In genomic region chr14:31000356-31000755, GRCm38 (mm10) we compare ENCODE assay signal across 7 mouse cellular contexts. TPM values are rescaled to one million over a fixed set of nuclear protein-coding genes. Genes with fewer than 3 reads are reported as not detected.
DNase-seq lines count a peak whose midpoint lies in the region; ATAC-seq and TF ChIP-seq lines count a peak whose summit lies in the region.

No protein-coding gene starts in this region.

- 48% methylated on average over 10 of the region's 10 CpGs for WGBS in lung, postnatal 0 days
- 70% methylated on average over 10 of the region's 10 CpGs for WGBS in forebrain, embryonic 10.5 days
- WGBS in limb, embryonic 14.5 days = 58% methylated on average over 10 of the region's 10 CpGs
- WGBS in stomach, embryonic 16.5 days = 50% methylated on average over 10 of the region's 10 CpGs

- peak overlapping the region; percentile 89 for H3K9ac ChIP-seq in lung, postnatal 0 days (replicated peaks; ENCODE audit: low read depth)
- H3K9ac ChIP-seq in limb, embryonic 14.5 days (ENCODE audit: low read depth, low read length, severe bottlenecking) = peak overlapping the region; percentile 93
- peak overlapping the region; percentile 97 for H3K9ac ChIP-seq in stomach, embryonic 16.5 days (ENCODE audit: low read length)

- no peak for DNase-seq in lung, postnatal 0 days (ENCODE audit: low spot score)
- no peak for DNase-seq in lung, postnatal 4 days
- DNase-seq in forebrain, embryonic 10.5 days (ENCODE audit: extremely low spot score, low spot score) = no peak
- no peak for DNase-seq in limb, embryonic 14.5 days (ENCODE audit: low spot score)
- DNase-seq in thymus, postnatal 25 days = no peak
- no peak for DNase-seq in adrenal gland, postnatal 25 days

- ATAC-seq in lung, postnatal 0 days = no peak
- ATAC-seq in limb, embryonic 14.5 days (ENCODE audit: low FRiP score, low read depth) = no peak
- ATAC-seq in stomach, embryonic 16.5 days (ENCODE audit: insufficient read depth, low FRiP score) = no peak

- H3K9me3 ChIP-seq in lung, postnatal 0 days (ENCODE audit: low read length) = no peaks in the 10 kb centered on the region
- H3K9me3 ChIP-seq in forebrain, embryonic 10.5 days = no peaks in the 10 kb centered on the region
- H3K9me3 ChIP-seq in limb, embryonic 14.5 days (ENCODE audit: control insufficient read depth, low read length) = no peaks in the 10 kb centered on the region
- H3K9me3 ChIP-seq in stomach, embryonic 16.5 days (replicated peaks; ENCODE audit: control insufficient read depth, low read length) = no peaks in the 10 kb centered on the region

- TF ChIP-seq CTCF in lung, postnatal 0 days (IDR thresholded peaks at IDR 0.05) = no peak

- no peak overlapping the region for H3K27ac ChIP-seq in lung, postnatal 0 days (ENCODE audit: low read length)
- H3K27ac ChIP-seq in forebrain, embryonic 10.5 days = peak overlapping the region; percentile 95; the same call in 1 of the 2 replicates
- H3K27ac ChIP-seq in limb, embryonic 14.5 days (replicated peaks; ENCODE audit: low read depth, low read length) = peak overlapping the region; percentile 91; the same call in 1 of the 2 replicates
- 0 out of 2 replicates have a peak overlapping the region, but pooled peaks have one; percentile 95 for H3K27ac ChIP-seq in stomach, embryonic 16.5 days (ENCODE audit: low read length)

- no peak for TF ChIP-seq EP300 in lung, postnatal 0 days (IDR thresholded peaks at IDR 0.05)

- peaks cover 6% of the 10 kb centered on the region; the same call in 1 of the 2 replicates for H3K4me1 ChIP-seq in lung, postnatal 0 days (ENCODE audit: insufficient read depth, low read depth, low read length)
- H3K4me1 ChIP-seq in forebrain, embryonic 10.5 days = peaks cover 20% of the 10 kb centered on the region
- H3K4me1 ChIP-seq in limb, embryonic 14.5 days (ENCODE audit: control insufficient read depth, insufficient read depth, low read length) = peaks cover 11% of the 10 kb centered on the region
- H3K4me1 ChIP-seq in stomach, embryonic 16.5 days (ENCODE audit: control insufficient read depth, insufficient read depth, low read length) = peaks cover 13% of the 10 kb centered on the region

- H3K27me3 ChIP-seq in lung, postnatal 0 days (replicated peaks; ENCODE audit: insufficient read depth, low read length) = no peaks in the 10 kb centered on the region
- no peaks in the 10 kb centered on the region for H3K27me3 ChIP-seq in forebrain, embryonic 10.5 days (ENCODE audit: poor library complexity, severe bottlenecking)
- H3K27me3 ChIP-seq in limb, embryonic 14.5 days (ENCODE audit: control insufficient read depth, insufficient read depth, low read length) = no peaks in the 10 kb centered on the region
- no peaks in the 10 kb centered on the region for H3K27me3 ChIP-seq in stomach, embryonic 16.5 days (ENCODE audit: control insufficient read depth, insufficient read depth, low read length)

- TF ChIP-seq POLR2A in limb, embryonic 14.5 days (IDR thresholded peaks at IDR 0.05; ENCODE audit: borderline replicate concordance, extremely low read depth, insufficient read depth, insufficient read length) = no peak

- H3K36me3 ChIP-seq in lung, postnatal 0 days (ENCODE audit: insufficient read depth, low read length) = no peaks in the 10 kb centered on the region
- peaks cover 31% of the 10 kb centered on the region for H3K36me3 ChIP-seq in forebrain, embryonic 10.5 days (replicated peaks)
- peaks cover 16% of the 10 kb centered on the region for H3K36me3 ChIP-seq in limb, embryonic 14.5 days (ENCODE audit: control insufficient read depth, insufficient read depth, low read length)
- no peaks in the 10 kb centered on the region for H3K36me3 ChIP-seq in stomach, embryonic 16.5 days (ENCODE audit: control insufficient read depth, insufficient read depth, low read length)

- peak overlapping the region; percentile 67 for H3K4me2 ChIP-seq in lung, postnatal 0 days (replicated peaks; ENCODE audit: low read depth, low read length)
- peak overlapping the region; percentile 75 for H3K4me2 ChIP-seq in limb, embryonic 14.5 days (replicated peaks; ENCODE audit: low read depth, low read length, severe bottlenecking)
- peak overlapping the region; percentile 61 for H3K4me2 ChIP-seq in stomach, embryonic 16.5 days (ENCODE audit: low read depth, low read length)

- peak overlapping the region; percentile 98 for H3K4me3 ChIP-seq in lung, postnatal 0 days (ENCODE audit: low read depth, low read length)
- H3K4me3 ChIP-seq in forebrain, embryonic 10.5 days = peak overlapping the region; percentile 87
- peak overlapping the region; percentile 91 for H3K4me3 ChIP-seq in limb, embryonic 14.5 days (replicated peaks; ENCODE audit: low read length)
- peak overlapping the region; percentile 97 for H3K4me3 ChIP-seq in stomach, embryonic 16.5 days (replicated peaks; ENCODE audit: low read length)

RNA-seq across cellular contexts. Expression of gene Glt8d1, which starts 0.8 kb away (rescaled TPM):
- 42.4 and 48.9 TPM in 2 replicates for polyA plus RNA-seq in lung, postnatal 0 days (2015; fragmentation: Nextera tagmentation; extraction: Ambion mirVana)
- polyA plus RNA-seq in forebrain, embryonic 10.5 days (2016; fragmentation: Nextera tagmentation; extraction: Ambion mirVana) = 45.1 and 45.8 TPM in 2 replicates
- 108 and 128 TPM in 2 replicates for polyA plus RNA-seq in limb, embryonic 14.5 days (2012; rRNA removed)
- polyA plus RNA-seq in limb, embryonic 14.5 days (2014; fragmentation: Nextera tagmentation; extraction: Ambion mirVana) = 67.9 and 70.4 TPM in 2 replicates
- 54.1 and 57.9 TPM in 2 replicates for polyA plus RNA-seq in stomach, embryonic 16.5 days (2015; fragmentation: Nextera tagmentation; extraction: Ambion mirVana)
- 42.0 and 56.9 TPM in 2 replicates for total RNA-seq in adrenal gland, postnatal 25 days (2021)

RNA-seq across cellular contexts. Expression of gene Spcs1, which starts 1.1 kb away (rescaled TPM):
- 467 and 493 TPM in 2 replicates for polyA plus RNA-seq in lung, postnatal 0 days (2015; fragmentation: Nextera tagmentation; extraction: Ambion mirVana)
- 261 and 264 TPM in 2 replicates for polyA plus RNA-seq in forebrain, embryonic 10.5 days (2016; fragmentation: Nextera tagmentation; extraction: Ambion mirVana)
- 339 and 364 TPM in 2 replicates for polyA plus RNA-seq in limb, embryonic 14.5 days (2012; rRNA removed)
- polyA plus RNA-seq in limb, embryonic 14.5 days (2014; fragmentation: Nextera tagmentation; extraction: Ambion mirVana) = 423 and 460 TPM in 2 replicates
- 427 and 483 TPM in 2 replicates for polyA plus RNA-seq in stomach, embryonic 16.5 days (2015; fragmentation: Nextera tagmentation; extraction: Ambion mirVana)
- total RNA-seq in adrenal gland, postnatal 25 days (2021) = 250 and 265 TPM in 2 replicates

RNA-seq across cellular contexts. Expression of gene Pbrm1, which starts 18.6 kb away (rescaled TPM):
- 59.8 and 73.1 TPM in 2 replicates for polyA plus RNA-seq in lung, postnatal 0 days (2015; fragmentation: Nextera tagmentation; extraction: Ambion mirVana)
- 144 TPM in 2 replicates for polyA plus RNA-seq in forebrain, embryonic 10.5 days (2016; fragmentation: Nextera tagmentation; extraction: Ambion mirVana)
- 26.8 and 29.5 TPM in 2 replicates for polyA plus RNA-seq in limb, embryonic 14.5 days (2012; rRNA removed)
- 88.5 and 92.8 TPM in 2 replicates for polyA plus RNA-seq in limb, embryonic 14.5 days (2014; fragmentation: Nextera tagmentation; extraction: Ambion mirVana)
- 93.2 and 99.2 TPM in 2 replicates for polyA plus RNA-seq in stomach, embryonic 16.5 days (2015; fragmentation: Nextera tagmentation; extraction: Ambion mirVana)
- total RNA-seq in adrenal gland, postnatal 25 days (2021) = 49.9 and 66.0 TPM in 2 replicates

RNA-seq across cellular contexts. Expression of gene Gnl3, which starts 18.6 kb away (rescaled TPM):
- 29.5 and 31.9 TPM in 2 replicates for polyA plus RNA-seq in lung, postnatal 0 days (2015; fragmentation: Nextera tagmentation; extraction: Ambion mirVana)
- polyA plus RNA-seq in forebrain, embryonic 10.5 days (2016; fragmentation: Nextera tagmentation; extraction: Ambion mirVana) = 133 and 152 TPM in 2 replicates
- 118 and 139 TPM in 2 replicates for polyA plus RNA-seq in limb, embryonic 14.5 days (2012; rRNA removed)
- polyA plus RNA-seq in limb, embryonic 14.5 days (2014; fragmentation: Nextera tagmentation; extraction: Ambion mirVana) = 105 and 117 TPM in 2 replicates
- 99.4 and 100.0 TPM in 2 replicates for polyA plus RNA-seq in stomach, embryonic 16.5 days (2015; fragmentation: Nextera tagmentation; extraction: Ambion mirVana)
- total RNA-seq in adrenal gland, postnatal 25 days (2021) = 60.8 and 110 TPM in 2 replicates

RNA-seq across cellular contexts. Expression of gene Nek4, which starts 49.2 kb away (rescaled TPM):
- 4.7 and 4.9 TPM in 2 replicates for polyA plus RNA-seq in lung, postnatal 0 days (2015; fragmentation: Nextera tagmentation; extraction: Ambion mirVana)
- 24.4 and 25.7 TPM in 2 replicates for polyA plus RNA-seq in forebrain, embryonic 10.5 days (2016; fragmentation: Nextera tagmentation; extraction: Ambion mirVana)
- polyA plus RNA-seq in limb, embryonic 14.5 days (2012; rRNA removed) = 8.0 TPM in 2 replicates
- 8.8 and 8.9 TPM in 2 replicates for polyA plus RNA-seq in limb, embryonic 14.5 days (2014; fragmentation: Nextera tagmentation; extraction: Ambion mirVana)
- polyA plus RNA-seq in stomach, embryonic 16.5 days (2015; fragmentation: Nextera tagmentation; extraction: Ambion mirVana) = 10.3 and 10.5 TPM in 2 replicates
- 14.3 and 14.8 TPM in 2 replicates for total RNA-seq in adrenal gland, postnatal 25 days (2021)
